Mouse (Mus musculus) Patski (cell line): ENCODE data around the gene Prdx6. TPM values are rescaled to one million over a fixed set of nuclear protein-coding genes. Genes with fewer than 3 reads are reported as not detected.

Experiments
- ATAC-seq: fragments of 100-300 bp; one replicate; pipeline ENCODE4 v1.8.0; 2021
- CTCF ChIA-PET: fragments of 350-600 bp; sonication (Branson Sonifier 250); formaldehyde crosslinking; loops from one replicate; lab custom pipeline; 2022; ENCODE audit warnings: inconsistent platforms; lab: Charles Lee
- POLR2A ChIA-PET: fragments of 350-600 bp; sonication (Branson Sonifier 250); formaldehyde crosslinking; loops from one replicate; lab custom pipeline; 2022; ENCODE audit warnings: antibody characterized with exemption, inconsistent platforms; lab: Charles Lee
- DNase-seq: peaks from one replicate; pipeline ENCODE4 v3.0.0-alpha.2; 2011; ENCODE audit warnings: low read depth, low spot score
- H3K27me3 ChIP-seq: fragments of 371-371 bp; one replicate; pipeline ENCODE4 v1.5.1; 2021
- CTCF ChIP-seq: fragments of 100-300 bp; IDR thresholded peaks from one replicate; pipeline ENCODE4 v1.5.1; 2021
- in situ Hi-C: fragments of 300-500 bp; cut with MboI; formaldehyde crosslinking; loops from 3 replicates; pipeline ENCODE4 v1.11.1; 2018; ENCODE audit warnings: low pct_unique_long_range_greater_than_20kb, mixed read lengths
- polyA plus RNA-seq: library from polyadenylated mRNA; unstranded; gene quantifications from one replicate; pipeline ENCODE4 v1.2.3, GENCODE M21; 2021

Prdx6 gene
- polyA plus RNA-seq, 1 experiment from 2014 or later, result 295 TPM

- H3K27me3 ChIP-seq, result no peaks in the 10 kb centered on the region
- DNase-seq, result no peak
- ATAC-seq, result no peak
- TF ChIP-seq CTCF, result no peak
- in situ Hi-C loops, result no loop called here
- CTCF ChIA-PET, result interaction anchor here (1.0 to 1.3 kb wide), 2 partner anchors 16 to 73 kb away, joined by 3 read pairs; no protein-coding TSS in a partner anchor
- POLR2A ChIA-PET, result no interaction called here
Measured at GRCm38 (mm10) chr1:161268116-161268515, 17.1 kb upstream of the Prdx6 start.

- no peak for TF ChIP-seq CTCF
- POLR2A ChIA-PET, result interaction anchor here (0.6 kb wide), 1 partner anchor 28 kb away, joined by 4 read pairs; no protein-coding TSS in a partner anchor
- DNase-seq (no peak), ATAC-seq (no peak)
- peaks cover 13% of the 10 kb centered on the region for H3K27me3 ChIP-seq
- in situ Hi-C loops, result no loop called here
- CTCF ChIA-PET, result interaction anchor here (1.2 kb wide), 1 partner anchor 32 kb away, joined by 3 read pairs; no protein-coding TSS in a partner anchor
Measured at GRCm38 (mm10) chr1:161264961-161265360, 13.9 kb upstream of the Prdx6 start.

- no peak for TF ChIP-seq CTCF
- H3K27me3 ChIP-seq, result peaks cover 14% of the 10 kb centered on the region
- in situ Hi-C loops, result no loop called here
- ChIA-PET POLR2A (no interaction called here), CTCF (no interaction called here)
- DNase-seq (no peak), ATAC-seq (no peak)
Measured at GRCm38 (mm10) chr1:161263584-161263983, 12.6 kb upstream of the Prdx6 start.

- CTCF ChIA-PET, result no interaction called here
- no peak for TF ChIP-seq CTCF
- POLR2A ChIA-PET, result no interaction called here
- no peak for ATAC-seq
- DNase-seq, result no peak
- in situ Hi-C loops, result no loop called here
- H3K27me3 ChIP-seq, result peaks cover 16% of the 10 kb centered on the region
Measured at GRCm38 (mm10) chr1:161262542-161262941, 11.5 kb upstream of the Prdx6 start.

GRCm38 (mm10) chr1:161260761-161261160, 9.7 kb upstream of the Prdx6 start:
- no peak for DNase-seq
- in situ Hi-C loops, result no loop called here

GRCm38 (mm10) chr1:161259142-161259541, 8.1 kb upstream of the Prdx6 start:
- POLR2A ChIA-PET, result no interaction called here
- peaks cover 16% of the 10 kb centered on the region for H3K27me3 ChIP-seq
- in situ Hi-C loops, result no loop called here
- CTCF ChIA-PET, result no interaction called here
- no peak for ATAC-seq
- DNase-seq, result no peak
- TF ChIP-seq CTCF, result no peak

More at GRCm38 (mm10) chr1:161260761-161261160, 9.7 kb upstream of the Prdx6 start:
- peaks cover 16% of the 10 kb centered on the region for H3K27me3 ChIP-seq
- POLR2A ChIA-PET, result no interaction called here
- TF ChIP-seq CTCF, result no peak
- CTCF ChIA-PET, result interaction anchor here (1.3 kb wide), 1 partner anchor 17 kb away, joined by 3 read pairs; no protein-coding TSS in a partner anchor
- ATAC-seq, result no peak

- no peak for TF ChIP-seq CTCF
- CTCF ChIA-PET, result no interaction called here
- DNase-seq, result no peak
- ATAC-seq, result no peak
- POLR2A ChIA-PET, result no interaction called here
- in situ Hi-C loops, result no loop called here
- peaks cover 16% of the 10 kb centered on the region for H3K27me3 ChIP-seq
Measured at GRCm38 (mm10) chr1:161258331-161258730, 7.3 kb upstream of the Prdx6 start.

- DNase-seq (no peak), ATAC-seq (no peak)
- H3K27me3 ChIP-seq, result peaks cover 15% of the 10 kb centered on the region
- CTCF ChIA-PET, result interaction anchor here (1.2 kb wide), 1 partner anchor 46 kb away, joined by 4 read pairs; no protein-coding TSS in a partner anchor
- in situ Hi-C loops, result no loop called here
- no peak for TF ChIP-seq CTCF
- POLR2A ChIA-PET, result no interaction called here
Measured at GRCm38 (mm10) chr1:161256918-161257317, 5.9 kb upstream of the Prdx6 start.

- DNase-seq (no peak), ATAC-seq (no peak)
- ChIA-PET CTCF (no interaction called here), POLR2A (no interaction called here)
- in situ Hi-C loops, result loop anchor here (5.0 kb wide), 1 partner anchor 33 kb away; no protein-coding TSS in a partner anchor
- TF ChIP-seq CTCF, result no peak
- peaks cover 2% of the 10 kb centered on the region for H3K27me3 ChIP-seq
Measured at GRCm38 (mm10) chr1:161254361-161254760, 3.3 kb upstream of the Prdx6 start.

- ATAC-seq (no peak), DNase-seq (no peak)
- CTCF ChIA-PET, result interaction anchor here (1.4 kb wide), 1 partner anchor 43 kb away, joined by 3 read pairs; no protein-coding TSS in a partner anchor
- no peak for TF ChIP-seq CTCF
- in situ Hi-C loops, result loop anchor here (5.0 kb wide), 1 partner anchor 34 kb away; no protein-coding TSS in a partner anchor
- POLR2A ChIA-PET, result no interaction called here
- H3K27me3 ChIP-seq, result no peaks in the 10 kb centered on the region
Measured at GRCm38 (mm10) chr1:161252901-161253300, 1.9 kb upstream of the Prdx6 start.

- ATAC-seq (no peak), DNase-seq (no peak)
- ChIA-PET POLR2A (no interaction called here), CTCF (interaction anchor here (1.4 kb wide), 1 partner anchor 44 kb away, joined by 3 read pairs; no protein-coding TSS in a partner anchor)
- H3K27me3 ChIP-seq, result no peaks in the 10 kb centered on the region
- no peak for TF ChIP-seq CTCF
- in situ Hi-C loops, result loop anchor here (5.0 kb wide), 1 partner anchor 35 kb away; no protein-coding TSS in a partner anchor
Measured at GRCm38 (mm10) chr1:161252365-161252764, 1.3 kb upstream of the Prdx6 start.
